Mouse (Mus musculus) liver, adult 2 months (tissue): ENCODE results near the gene Cacna1c.

Experiments
- CTCF ChIP-seq: fragments of 200-500 bp; IDR thresholded peaks from 2 replicates; pipeline ENCODE4 v1.5.1; 2011; ENCODE audit warnings: low read depth, low read length, control low read depth
- POLR2A ChIP-seq: fragments of 200-500 bp; IDR thresholded peaks from 2 replicates; pipeline ENCODE4 v1.6.1; 2011; ENCODE audit warnings: low read length, control low read depth; ENCODE audit not compliant: insufficient read depth; ENCODE audit errors: extremely low read depth

DNA sequence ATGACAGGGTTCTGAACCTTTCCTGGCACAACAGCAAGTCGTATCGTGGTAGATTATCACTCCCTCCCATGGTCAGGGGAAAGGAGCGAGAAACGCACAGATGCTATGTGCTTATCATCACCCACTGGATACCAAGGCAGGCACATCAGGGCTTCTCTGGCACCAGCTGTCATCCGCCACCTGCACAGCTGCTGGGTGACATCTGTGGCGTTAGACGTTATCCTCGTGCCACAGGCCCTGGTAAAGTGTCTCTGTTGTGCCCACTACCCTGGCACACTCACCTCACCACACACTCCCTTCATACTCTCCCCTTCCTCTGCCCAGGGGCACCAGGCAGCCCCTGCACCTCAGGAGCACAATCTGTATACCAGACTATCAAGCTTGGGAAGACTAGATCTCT is 137.8 kb downstream of the Cacna1c start:
- TF ChIP-seq POLR2A (no peak), CTCF (no peak)
